Mouse (Mus musculus): ENCODE measurements at regions not wholly inside any gene's neighbourhood (a gene's known extent, or its start where the extent isn't known, plus 50 kb on each side); places are given as distances from the start of the nearest gene placed in this dataset.
A peak's percentile ranks its signal among the peaks of the same experiment; 100 is the strongest.
"Not testable (repeated sequence)": the region's sequence is repeated elsewhere in the genome, so short reads cannot be mapped to it uniquely, and the experiment has no call there.

GRCm38 (mm10) chr7:87096500-87096899, 100.6 kb downstream of the Vmn2r79 start:
- no peak for DNase-seq (ENCODE audit: low read depth)

GRCm38 (mm10) chr7:87099611-87100010, 103.7 kb downstream of the Vmn2r79 start:
- not testable (repeated sequence) for DNase-seq (ENCODE audit: low read depth)

- not testable (repeated sequence) for DNase-seq (ENCODE audit: low read depth)
Observed at GRCm38 (mm10) chr7:87100377-87100776, 104.5 kb downstream of the Vmn2r79 start.

- not testable (repeated sequence) for DNase-seq (ENCODE audit: low read depth)
Observed at GRCm38 (mm10) chr7:87101281-87101680, 105.4 kb downstream of the Vmn2r79 start.

GRCm38 (mm10) chr7:87110312-87110984, 114.5 kb downstream of the Vmn2r79 start:
- peak; percentile 5 for DNase-seq (ENCODE audit: low read depth)

GRCm38 (mm10) chr7:87110985-87111372, 115.1 kb downstream of the Vmn2r79 start:
- DNase-seq (ENCODE audit: low read depth) = no peak

GRCm38 (mm10) chr7:87113654-87114053, 117.7 kb downstream of the Vmn2r79 start:
- peak; percentile 16 for DNase-seq (ENCODE audit: low read depth)

GRCm38 (mm10) chr7:87122516-87122915, 123.4 kb upstream of the Nox4 start:
- DNase-seq (ENCODE audit: low read depth) = no peak

GRCm38 (mm10) chr7:87145896-87146295, 100.0 kb upstream of the Nox4 start:
- DNase-seq (ENCODE audit: low read depth) = no peak

GRCm38 (mm10) chr7:87147703-87148102, 98.2 kb upstream of the Nox4 start:
- DNase-seq (ENCODE audit: low read depth) = no peak

GRCm38 (mm10) chr7:87148681-87149080, 97.2 kb upstream of the Nox4 start:
- no peak for DNase-seq (ENCODE audit: low read depth)

GRCm38 (mm10) chr7:87150991-87151390, 94.9 kb upstream of the Nox4 start:
- no peak for DNase-seq (ENCODE audit: low read depth)

GRCm38 (mm10) chr7:87186443-87187153, 59.3 kb upstream of the Nox4 start:
- DNase-seq (ENCODE audit: low read depth) = no peak

- no peak for DNase-seq (ENCODE audit: low read depth)
Observed at GRCm38 (mm10) chr7:87195647-87196046, 50.2 kb upstream of the Nox4 start.
